Comparison of ENCODE assay signal across 19 mouse cellular contexts in the genomic region with DNA sequence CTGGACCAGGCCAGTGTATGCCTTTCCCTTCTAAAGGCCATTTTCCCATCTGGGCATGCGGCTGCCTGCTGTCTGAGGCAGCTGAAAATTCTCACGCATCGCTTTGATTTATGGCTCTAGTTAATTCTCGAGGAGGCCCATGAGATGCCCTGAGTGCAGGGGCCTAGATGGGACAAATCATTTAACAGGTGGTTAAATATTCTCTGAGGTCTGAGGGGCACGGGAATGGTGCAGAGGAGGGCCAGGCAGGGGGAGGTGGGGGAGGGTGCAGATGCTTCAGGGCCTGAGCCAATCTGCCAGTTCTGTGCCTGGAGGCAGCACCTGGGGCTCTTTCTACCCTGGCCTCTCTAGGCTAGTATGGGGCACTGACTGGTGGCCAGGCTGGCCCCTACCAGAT.
DNase-seq lines count a peak whose midpoint lies in the region; ATAC-seq and TF ChIP-seq lines count a peak whose summit lies in the region.
"Had no signal": no experiment of that assay in that cellular context is flagged by ENCODE, and none has a peak within 500 bp of the region (broad histone marks: within the 10 kb centered on the region; RNA-seq: fewer than 3 reads in every experiment).

No protein-coding gene starts in this region.

- H3K9me3 ChIP-seq in limb, embryonic 13.5 days = peaks cover 24% of the 10 kb centered on the region
- no peaks in the 10 kb centered on the region for H3K9me3 ChIP-seq in lung, postnatal 0 days (ENCODE audit: low read length)

- H3K36me3 ChIP-seq in limb, embryonic 13.5 days = no peaks in the 10 kb centered on the region
- no peaks in the 10 kb centered on the region for H3K36me3 ChIP-seq in lung, postnatal 0 days (ENCODE audit: insufficient read depth, low read length)
- H3K36me3 ChIP-seq: embryonic facial prominence, embryonic 12.5 days; forebrain, embryonic 15.5 days; heart, embryonic 10.5 days; liver, embryonic 12.5 days; lung, embryonic 15.5 days had no signal

- intact Hi-C loops in gastrocnemius, postnatal 14 days (cut with DNase I; ENCODE audit: low total_unique reads) = no loop called here
- intact Hi-C loops in gastrocnemius, postnatal 36 days (cut with DNase I) = loop anchor here (5.0 kb wide), 1 partner anchor 52 kb away; no protein-coding TSS in a partner anchor

- H3K4me1 ChIP-seq in limb, embryonic 13.5 days = peaks cover 10% of the 10 kb centered on the region; the same call in 1 of the 2 replicates
- H3K4me1 ChIP-seq in lung, postnatal 0 days (ENCODE audit: insufficient read depth, low read depth, low read length) = no peaks in the 10 kb centered on the region
- H3K4me1 ChIP-seq: embryonic facial prominence, embryonic 12.5 days; forebrain, embryonic 15.5 days; liver, embryonic 12.5 days; lung, embryonic 15.5 days had no signal

- H3K4me3 ChIP-seq in limb, embryonic 13.5 days = no peak overlapping the region
- no peak overlapping the region for H3K4me3 ChIP-seq in lung, postnatal 0 days (ENCODE audit: low read depth, low read length)
- H3K4me3 ChIP-seq: embryonic facial prominence, embryonic 12.5 days; forebrain, embryonic 15.5 days; heart, embryonic 10.5 days; liver, embryonic 12.5 days; lung, embryonic 15.5 days had no signal

- DNase-seq in gastrocnemius, postnatal 14 days = peak; percentile 3
- DNase-seq in gastrocnemius, postnatal 36 days = no peak
- peak; percentile 73 for DNase-seq in kidney, postnatal 10 days
- no peak for DNase-seq in kidney, adult 11 months
- peak; percentile 70 for DNase-seq in forelimb bud, embryonic 11.5 days (ENCODE audit: low read depth, low spot score)
- DNase-seq in lung, postnatal 0 days (ENCODE audit: low spot score) = no peak
- DNase-seq: adrenal gland, postnatal 25 days; cerebellum, adult 8-10 months; heart, postnatal 10 days; midbrain, embryonic 14.5 days; right cerebral cortex, postnatal 14 days; thymus, postnatal 25 days had no signal

- 18% methylated on average over 5 of the region's 5 CpGs for WGBS in limb, embryonic 13.5 days
- WGBS in lung, postnatal 0 days = 58% methylated on average over 5 of the region's 5 CpGs

- ATAC-seq in limb, embryonic 13.5 days (ENCODE audit: low FRiP score, low read depth) = no peak; the same call in 1 of the 2 replicates
- ATAC-seq in lung, postnatal 0 days = no peak
- ATAC-seq: forebrain, embryonic 15.5 days; liver, embryonic 12.5 days had no signal

- H3K27ac ChIP-seq in limb, embryonic 13.5 days = no peak overlapping the region
- H3K27ac ChIP-seq in lung, postnatal 0 days (ENCODE audit: low read length) = no peak overlapping the region
- H3K27ac ChIP-seq: embryonic facial prominence, embryonic 12.5 days; forebrain, embryonic 15.5 days; heart, embryonic 10.5 days; liver, embryonic 12.5 days; lung, embryonic 15.5 days; stomach, postnatal 0 days had no signal

- no peak for TF ChIP-seq EP300 in lung, postnatal 0 days (IDR thresholded peaks at IDR 0.05)

- no peak overlapping the region for H3K4me2 ChIP-seq in limb, embryonic 13.5 days (replicated peaks)
- no peak overlapping the region for H3K4me2 ChIP-seq in lung, postnatal 0 days (replicated peaks; ENCODE audit: low read depth, low read length)
- H3K4me2 ChIP-seq: embryonic facial prominence, embryonic 12.5 days; forebrain, embryonic 15.5 days; liver, embryonic 12.5 days; lung, embryonic 15.5 days had no signal

- no peak for TF ChIP-seq CTCF in lung, postnatal 0 days (IDR thresholded peaks at IDR 0.05)

- H3K27me3 ChIP-seq in limb, embryonic 13.5 days = no peaks in the 10 kb centered on the region
- H3K27me3 ChIP-seq in lung, postnatal 0 days (replicated peaks; ENCODE audit: insufficient read depth, low read length) = no peaks in the 10 kb centered on the region
- H3K27me3 ChIP-seq: embryonic facial prominence, embryonic 12.5 days; forebrain, embryonic 15.5 days; lung, embryonic 15.5 days had no signal

- H3K9ac ChIP-seq in limb, embryonic 13.5 days = peak overlapping the region; percentile 31
- no peak overlapping the region for H3K9ac ChIP-seq in lung, postnatal 0 days (replicated peaks; ENCODE audit: low read depth)
- H3K9ac ChIP-seq: embryonic facial prominence, embryonic 12.5 days; forebrain, embryonic 15.5 days; liver, embryonic 12.5 days; lung, embryonic 15.5 days had no signal

Comparison
In these comparisons a context has a peak if more than half of its experiments do, and no peak if none do; other contexts are left out.
1. DNase-seq: peak in gastrocnemius, postnatal 14 days (single experiment), kidney, postnatal 10 days (single experiment) and forelimb bud, embryonic 11.5 days (single experiment); none in gastrocnemius, postnatal 36 days (0 of 2), kidney, adult 11 months (single experiment) and lung, postnatal 0 days (single experiment).